Mouse (Mus musculus): Measurements from ENCODE around the gene Sdad1.

- TF ChIP-seq POLR2A (IDR thresholded peaks at IDR 0.05; ENCODE audit: extremely low read depth, insufficient read depth, low read length) (peak; percentile 64), CTCF (IDR thresholded peaks at IDR 0.05; ENCODE audit: low read depth, low read length) (peak; percentile 71)
These were observed 32.6 kb downstream of the Sdad1 start, which contains the start of gene Naaa for GRCm38 (mm10) chr5:92277437-92278394.
